Mouse (Mus musculus): ENCODE measurements at regions not wholly inside any gene's neighbourhood (a gene's known extent, or its start where the extent isn't known, plus 50 kb on each side); places are given as distances from the start of the nearest gene placed in this dataset.

GRCm38 (mm10) chr4:93444666-93445065, 109.4 kb upstream of the Tusc1 start:
- DNase-seq (ENCODE audit: low spot score), result no peak

- no peak for DNase-seq (ENCODE audit: low spot score)
Measured at GRCm38 (mm10) chr4:93438587-93439336, 103.5 kb upstream of the Tusc1 start.

- no peak for DNase-seq (ENCODE audit: low spot score)
Measured at GRCm38 (mm10) chr4:93437386-93438130, 102.2 kb upstream of the Tusc1 start.

GRCm38 (mm10) chr4:93412695-93413094, 77.4 kb upstream of the Tusc1 start:
- DNase-seq (ENCODE audit: low spot score), result no peak

- no peak for DNase-seq (ENCODE audit: low spot score)
Measured at GRCm38 (mm10) chr4:93406876-93407275, 71.6 kb upstream of the Tusc1 start.

- DNase-seq (ENCODE audit: low spot score), result no peak
Measured at GRCm38 (mm10) chr4:93400579-93400978, 65.3 kb upstream of the Tusc1 start.

Measured in left cerebral cortex, adult 11 months (tissue).